Mouse (Mus musculus) limb, embryonic 14.5 days (tissue): ENCODE measurements around the gene Mief2. TPM values are rescaled to one million over a fixed set of nuclear protein-coding genes. Genes with fewer than 3 reads are reported as not detected.
A peak's percentile ranks its signal among the peaks of the same experiment; 100 is the strongest.

ENCODE experiments used
- ATAC-seq: fragments of 200-750 bp; cut with Nextera tagmentation; 2 replicates; pipeline ENCODE4 v1.8.0; 2017; ENCODE audit warnings: low read depth, moderate number of reproducible peaks, moderate TSS enrichment; ENCODE audit not compliant: low FRiP score
- DNase-seq: peaks from one replicate; pipeline ENCODE4 v3.0.0-alpha.2; 2015; ENCODE audit warnings: low spot score
- H3K27ac ChIP-seq: fragments of 300-500 bp; sonication (generic); replicated peaks from 2 replicates; pipeline ENCODE4 v1.5.1; 2014; ENCODE audit warnings: low read depth, mild to moderate bottlenecking, low read length, moderate library complexity, mixed read lengths
- H3K27me3 ChIP-seq: fragments of 300-500 bp; sonication (generic); 2 replicates; pipeline ENCODE4 v1.6.1; 2014; ENCODE audit warnings: low read length, mixed read lengths; ENCODE audit not compliant: control insufficient read depth, insufficient read depth
- H3K36me3 ChIP-seq: fragments of 300-500 bp; sonication (generic); 2 replicates; pipeline ENCODE4 v1.6.1; 2014; ENCODE audit warnings: mild to moderate bottlenecking, low read length, moderate library complexity, mixed read lengths; ENCODE audit not compliant: control insufficient read depth, insufficient read depth
- H3K4me1 ChIP-seq: fragments of 300-500 bp; sonication (generic); 2 replicates; pipeline ENCODE4 v1.6.1; 2014; ENCODE audit warnings: antibody characterized with exemption, low read length, mixed read lengths; ENCODE audit not compliant: control insufficient read depth, insufficient read depth
- H3K4me2 ChIP-seq: fragments of 300-500 bp; sonication (generic); replicated peaks from 2 replicates; pipeline ENCODE4 v1.6.1; 2014; ENCODE audit warnings: low read depth, mild to moderate bottlenecking, low read length, moderate library complexity; ENCODE audit not compliant: severe bottlenecking
- H3K4me3 ChIP-seq: fragments of 300-500 bp; sonication (generic); replicated peaks from 2 replicates; pipeline ENCODE4 v1.5.1; 2014; ENCODE audit warnings: low read length
- H3K9ac ChIP-seq: fragments of 300-500 bp; sonication (generic); 2 replicates; pipeline ENCODE4 v1.6.1; 2014; ENCODE audit warnings: mild to moderate bottlenecking, low read depth, low read length, moderate library complexity; ENCODE audit not compliant: severe bottlenecking
- H3K9me3 ChIP-seq: fragments of 300-500 bp; sonication (generic); 2 replicates; pipeline ENCODE4 v1.6.1; 2016; ENCODE audit warnings: low read length; ENCODE audit not compliant: control insufficient read depth
- POLR2A ChIP-seq: fragments of 200-500 bp; IDR thresholded peaks from 2 replicates; pipeline ENCODE4 v1.8.0; 2012; ENCODE audit warnings: inconsistent platforms, mild to moderate bottlenecking, moderate library complexity, borderline replicate concordance; ENCODE audit not compliant: insufficient read depth, insufficient read length; ENCODE audit errors: extremely low read depth
- WGBS: fragments of 180-500 bp; shearing (Covaris S2); extraction: QIAGEN DNeasy Blood & Tissue Kit; methylation state at CpG from one replicate; pipeline ENCODE4 v1.1.7; 2014; 5-methylcytosine and 5-hydroxymethylcytosine counted together
- polyA plus RNA-seq, 2 experiments: library from polyadenylated mRNA; depleted of rRNA in 1 of 2; stranded (reverse) in 1 of 2; unstranded in 1 of 2; fragments of >200 nt; fragmentation: Nextera tagmentation in 1 of 2; extraction: Ambion mirVana in 1 of 2; gene quantifications; 2 replicates each; pipeline versions ENCODE4 v1.2.1 to v1.2.3; 2012 to 2014

The Mief2 gene
- polyA plus RNA-seq (2012; rRNA removed) (18.9 and 22.2 TPM in 2 replicates), polyA plus RNA-seq (2014; fragmentation: Nextera tagmentation; extraction: Ambion mirVana) (14.7 and 17.9 TPM in 2 replicates)

GRCm38 (mm10) chr11:60728260-60728761, at the start of gene Mief2:
TSS of gene Mief2 (plus strand) at chr11:60728398.
- Histone ChIP-seq H3K36me3 (peaks cover 40% of the 10 kb centered on the region), H3K4me3 (peak within 1 kb of the TSS; percentile 86), H3K4me1 (peaks cover 21% of the 10 kb centered on the region), H3K9ac (peak within 1 kb of the TSS; percentile 81), H3K27me3 (no peaks in the 10 kb centered on the region), H3K9me3 (no peaks in the 10 kb centered on the region), H3K4me2 (peak within 1 kb of the TSS; percentile 77), H3K27ac (peak within 1 kb of the TSS; percentile 77)
- no peak for TF ChIP-seq POLR2A
- WGBS, result under 1% methylated on average over 44 of the region's 44 CpGs
- DNase-seq (peak; percentile 93), ATAC-seq (peak; percentile 94)

GRCm38 (mm10) chr11:60696165-60696564, 32.0 kb upstream of the Mief2 start:
- DNase-seq, result no peak
- Histone ChIP-seq H3K36me3 (no peaks in the 10 kb centered on the region), H3K9me3 (no peaks in the 10 kb centered on the region), H3K4me2 (no peak overlapping the region), H3K4me3 (no peak overlapping the region), H3K27me3 (no peaks in the 10 kb centered on the region), H3K9ac (no peak overlapping the region), H3K27ac (no peak overlapping the region), H3K4me1 (peaks cover 14% of the 10 kb centered on the region)
- 65% methylated on average over 1 of the region's 1 CpGs for WGBS
- ATAC-seq, result no peak
- no peak for TF ChIP-seq POLR2A

- no peak overlapping the region for H3K27ac ChIP-seq
- DNase-seq (peak; percentile 54), ATAC-seq (no peak)
- peaks cover 17% of the 10 kb centered on the region for H3K4me1 ChIP-seq
- no peaks in the 10 kb centered on the region; the same call in 1 of the 2 replicates for H3K36me3 ChIP-seq
- 85% methylated on average over 2 of the region's 2 CpGs for WGBS
- TF ChIP-seq POLR2A, result no peak
- no peaks in the 10 kb centered on the region for H3K9me3 ChIP-seq
- H3K9ac ChIP-seq, result no peak overlapping the region
- H3K4me2 ChIP-seq, result no peak overlapping the region
- H3K4me3 ChIP-seq, result no peak overlapping the region
- H3K27me3 ChIP-seq, result no peaks in the 10 kb centered on the region
Observed at GRCm38 (mm10) chr11:60697561-60697960, 30.6 kb upstream of the Mief2 start.

- no peak for TF ChIP-seq POLR2A
- peak; percentile 56 for ATAC-seq
- WGBS, result 5% methylated on average over 22 of the region's 22 CpGs
Observed at GRCm38 (mm10) chr11:60698806-60699523, 29.2 kb upstream of the Mief2 start.

GRCm38 (mm10) chr11:60699524-60700075, 28.6 kb upstream of the Mief2 start, which contains the start of gene Llgl1:
TSS of gene Llgl1 (plus strand) at chr11:60699723.
- H3K27me3 ChIP-seq, result no peaks in the 10 kb centered on the region
- peaks cover 16% of the 10 kb centered on the region for H3K36me3 ChIP-seq
- ATAC-seq, result peak; percentile 92
- peaks cover 22% of the 10 kb centered on the region for H3K4me1 ChIP-seq
- 3% methylated on average over 34 of the region's 73 CpGs for WGBS
- H3K9me3 ChIP-seq, result no peaks in the 10 kb centered on the region
- H3K27ac ChIP-seq, result peak within 1 kb of the TSS; percentile 84
- peak within 1 kb of the TSS; percentile 77 for H3K9ac ChIP-seq
- peak within 1 kb of the TSS; percentile 71 for H3K4me3 ChIP-seq
- peak within 1 kb of the TSS; percentile 87 for H3K4me2 ChIP-seq
- DNase-seq, result peak; percentile 93
- TF ChIP-seq POLR2A, result peak; percentile 69; the same call in 1 of the 2 replicates

More at GRCm38 (mm10) chr11:60698806-60699523, 29.2 kb upstream of the Mief2 start:
- Histone ChIP-seq H3K36me3 (peaks cover 11% of the 10 kb centered on the region), H3K9me3 (no peaks in the 10 kb centered on the region), H3K4me1 (peaks cover 22% of the 10 kb centered on the region), H3K4me3 (peak overlapping the region; percentile 71), H3K4me2 (peak overlapping the region; percentile 87), H3K9ac (peak overlapping the region; percentile 77), H3K27me3 (no peaks in the 10 kb centered on the region), H3K27ac (peak overlapping the region; percentile 84)
- DNase-seq, result peak; percentile 83
